Mouse (Mus musculus): Measurements from ENCODE around the gene Tmem216.

DNA sequence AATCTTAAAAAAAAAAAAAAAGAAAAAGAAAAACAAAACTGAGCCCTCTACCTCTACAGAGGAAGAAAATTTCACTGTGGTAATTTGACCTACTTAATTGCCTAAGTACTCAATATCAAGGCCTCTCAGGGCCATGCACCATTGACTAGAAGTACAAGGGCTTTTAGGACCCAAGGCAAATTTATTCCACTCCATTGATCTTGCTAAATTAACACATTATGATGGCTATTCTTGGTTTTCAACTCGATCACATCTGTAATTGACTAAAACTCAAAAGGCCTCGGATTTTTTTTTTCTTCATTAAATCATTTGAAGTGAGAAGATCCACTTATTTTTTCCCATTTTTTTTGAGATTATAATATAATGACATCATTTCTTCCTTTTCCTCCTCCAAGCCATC is 1.4 kb upstream of the Tmem216 start:
- TF ChIP-seq POLR2A (IDR thresholded peaks at IDR 0.05; ENCODE audit: low read depth, low read length) (no peak), CTCF (IDR thresholded peaks at IDR 0.05; ENCODE audit: extremely low read depth, insufficient read depth, insufficient read length, insufficient replicate concordance) (no peak)
